Mouse (Mus musculus): ENCODE results near the gene Gm13539.
"Not testable (repeated sequence)": the region's sequence is repeated elsewhere in the genome, so short reads cannot be mapped to it uniquely, and the experiment has no call there.

The Gm13539 gene

GRCm38 (mm10) chr2:25781957-25782356, at the start of gene Gm13539:
TSS of gene Gm13539 (plus strand) at chr2:25782257.
- in situ Hi-C loops (cut with MboI; ENCODE audit: low sequenced_read_pairs): no loop called here

GRCm38 (mm10) chr2:25733199-25733930, 48.7 kb upstream of the Gm13539 start:
- in situ Hi-C loops (cut with MboI; ENCODE audit: low sequenced_read_pairs): no loop called here

DNA sequence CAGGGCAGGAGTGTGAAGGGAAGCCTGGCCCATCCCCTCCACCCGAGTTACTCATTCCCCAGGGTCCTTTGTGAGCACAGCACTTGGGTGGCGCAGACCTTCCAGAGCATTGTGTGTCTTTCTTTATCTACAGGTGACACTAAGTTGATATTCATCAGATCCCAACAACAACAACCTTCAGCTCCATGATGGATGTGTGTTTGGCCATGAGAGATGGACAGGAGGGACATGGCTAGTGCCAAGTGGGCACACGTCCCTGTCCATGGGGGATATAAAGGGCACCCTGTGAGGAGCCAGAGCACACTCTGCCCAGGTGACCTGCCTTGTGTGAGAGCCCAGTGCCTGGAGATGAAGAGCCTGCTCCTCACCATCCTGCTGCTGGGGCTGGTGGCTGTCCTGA, 45.3 kb upstream of the Gm13539 start, which contains the start of gene Obp2b:
Obp2b (plus strand) TSS at position 301 of the 400 bp plus-strand sequence.
- in situ Hi-C loops (cut with MboI; ENCODE audit: low sequenced_read_pairs): not testable (repeated sequence)

- in situ Hi-C loops (cut with MboI; ENCODE audit: low sequenced_read_pairs): no loop called here
Measured at GRCm38 (mm10) chr2:25741671-25742070, 40.4 kb upstream of the Gm13539 start.

GRCm38 (mm10) chr2:25754201-25754600, 27.9 kb upstream of the Gm13539 start:
- in situ Hi-C loops (cut with MboI; ENCODE audit: low sequenced_read_pairs): no loop called here

DNA sequence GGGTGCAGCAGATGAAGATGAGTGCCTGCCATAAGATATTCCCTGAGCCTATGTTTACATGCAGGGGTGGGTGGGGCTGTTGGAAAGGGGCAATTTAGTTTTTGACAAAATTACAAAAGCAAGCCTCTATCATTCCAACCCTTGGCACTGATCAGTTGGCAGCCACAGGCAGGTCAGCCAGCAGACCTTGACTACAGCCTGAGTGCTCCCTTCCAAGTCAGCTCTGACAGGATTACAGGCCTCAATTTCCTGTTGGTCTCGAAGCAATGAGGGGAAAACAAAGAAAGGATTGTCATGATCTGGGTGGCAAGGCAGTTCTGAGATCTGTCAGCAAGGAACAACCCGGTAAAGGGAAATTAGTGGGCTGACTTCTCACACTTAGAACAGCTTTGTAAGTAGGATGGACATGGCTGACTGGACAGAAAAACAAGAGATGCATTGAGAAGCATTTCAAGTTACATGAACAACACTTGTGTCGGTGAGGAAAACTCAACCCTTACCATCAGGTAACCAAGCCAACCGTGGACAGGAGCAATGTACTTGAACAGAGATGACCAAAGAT, 23.9 kb upstream of the Gm13539 start:
- in situ Hi-C loops (cut with MboI; ENCODE audit: low sequenced_read_pairs): no loop called here

GRCm38 (mm10) chr2:25765269-25765668, 16.8 kb upstream of the Gm13539 start, which contains the start of gene Lcn3:
TSS of gene Lcn3 (plus strand) at chr2:25765569.
- in situ Hi-C loops (cut with MboI; ENCODE audit: low sequenced_read_pairs): no loop called here

DNA sequence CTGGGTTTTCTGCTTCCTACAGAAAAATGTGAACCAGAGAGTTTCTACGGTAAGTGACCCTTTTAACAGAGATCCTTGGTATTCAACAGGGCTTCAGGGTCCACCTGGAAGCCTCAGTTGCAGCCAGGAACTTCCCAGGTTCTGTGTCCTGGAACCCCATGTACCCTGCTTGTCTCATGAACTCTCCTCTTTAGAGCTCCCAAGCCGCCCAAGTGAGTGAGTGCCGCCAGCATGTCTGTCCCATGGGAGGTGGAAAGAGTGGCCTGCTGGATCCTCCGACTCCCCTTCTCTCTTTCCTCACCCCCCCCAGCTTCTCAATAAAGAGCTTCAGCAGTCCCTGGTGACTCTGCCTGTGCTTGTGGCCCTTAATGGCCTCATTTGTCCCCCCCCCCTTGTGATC, 14.3 kb upstream of the Gm13539 start:
- in situ Hi-C loops (cut with MboI; ENCODE audit: low sequenced_read_pairs): no loop called here

DNA sequence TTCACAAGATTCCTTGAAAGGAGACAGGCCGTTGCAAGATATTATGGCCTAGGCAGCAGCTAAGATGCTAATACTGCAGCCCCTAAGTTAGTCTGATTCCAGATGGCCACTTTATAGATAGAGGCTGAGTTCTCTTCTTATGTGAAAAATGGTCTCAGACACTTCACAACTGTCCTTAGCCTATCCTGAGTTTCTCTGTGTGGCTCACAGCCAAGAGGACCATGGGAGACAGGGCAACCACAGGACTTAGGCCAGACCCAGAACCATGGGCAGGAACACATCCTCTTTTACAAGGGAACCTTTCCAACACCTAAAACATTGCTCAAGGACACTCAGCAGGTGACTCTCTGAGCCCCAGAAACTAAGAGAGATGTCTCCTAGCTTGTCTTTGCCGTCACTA, 8.6 kb upstream of the Gm13539 start:
- in situ Hi-C loops (cut with MboI; ENCODE audit: low sequenced_read_pairs): no loop called here

GRCm38 (mm10) chr2:25774640-25775039, 7.4 kb upstream of the Gm13539 start:
- in situ Hi-C loops (cut with MboI; ENCODE audit: low sequenced_read_pairs): no loop called here

GRCm38 (mm10) chr2:25775991-25776390, 6.1 kb upstream of the Gm13539 start:
- in situ Hi-C loops (cut with MboI; ENCODE audit: low sequenced_read_pairs): no loop called here

- in situ Hi-C loops (cut with MboI; ENCODE audit: low sequenced_read_pairs): no loop called here
Measured at GRCm38 (mm10) chr2:25776717-25777116, 5.3 kb upstream of the Gm13539 start, which contains the start of gene Lcn11. TSS of gene Lcn11 (plus strand) at chr2:25777017.

GRCm38 (mm10) chr2:25779076-25779475, 3.0 kb upstream of the Gm13539 start:
- in situ Hi-C loops (cut with MboI; ENCODE audit: low sequenced_read_pairs): no loop called here

DNA sequence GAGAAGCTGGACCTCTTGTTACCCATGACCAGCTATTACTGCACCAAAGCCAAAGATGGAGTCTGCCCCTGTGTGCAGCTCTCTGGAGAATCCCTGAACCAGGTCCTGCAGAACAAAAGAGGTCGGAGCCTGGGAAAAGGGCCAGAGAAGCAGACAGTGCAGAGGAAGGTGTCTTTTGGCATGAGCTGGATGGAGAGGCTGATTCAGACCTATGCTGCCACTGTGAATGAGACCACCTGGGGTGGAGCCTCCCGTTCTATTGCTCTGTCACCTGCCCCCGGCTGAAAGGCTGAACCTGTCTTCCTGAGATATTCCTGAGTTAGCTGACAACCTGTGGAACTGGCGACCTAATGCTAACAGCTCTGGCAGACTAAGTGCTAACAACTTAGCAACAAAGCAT, 1.1 kb upstream of the Gm13539 start:
- in situ Hi-C loops (cut with MboI; ENCODE audit: low sequenced_read_pairs): no loop called here

- in situ Hi-C loops (cut with MboI; ENCODE audit: low sequenced_read_pairs): no loop called here
Measured at GRCm38 (mm10) chr2:25785573-25786322, 3.7 kb downstream of the Gm13539 start.

DNA sequence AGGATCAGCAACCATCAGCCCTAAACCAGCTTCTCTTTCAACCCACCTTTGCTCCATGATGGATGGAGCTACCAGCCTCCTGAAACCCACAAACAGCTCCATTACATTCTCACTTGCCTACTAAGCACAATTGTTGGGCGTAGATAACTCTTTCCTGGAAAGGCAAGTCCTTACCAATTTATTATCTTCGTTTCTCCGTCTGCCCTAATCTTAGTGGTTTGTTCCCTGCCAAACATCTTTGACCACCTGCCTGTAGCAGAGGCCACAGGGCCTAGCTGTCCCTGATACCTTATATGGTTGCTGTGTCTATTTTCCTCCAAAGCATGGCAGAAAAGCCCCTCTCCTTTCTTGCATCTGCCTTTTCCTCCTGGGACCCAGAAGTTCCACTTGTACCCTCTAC, 7.0 kb downstream of the Gm13539 start:
- in situ Hi-C loops (cut with MboI; ENCODE audit: low sequenced_read_pairs): no loop called here

- in situ Hi-C loops (cut with MboI; ENCODE audit: low sequenced_read_pairs): no loop called here
Measured at GRCm38 (mm10) chr2:25797635-25798034, 15.6 kb downstream of the Gm13539 start.

DNA sequence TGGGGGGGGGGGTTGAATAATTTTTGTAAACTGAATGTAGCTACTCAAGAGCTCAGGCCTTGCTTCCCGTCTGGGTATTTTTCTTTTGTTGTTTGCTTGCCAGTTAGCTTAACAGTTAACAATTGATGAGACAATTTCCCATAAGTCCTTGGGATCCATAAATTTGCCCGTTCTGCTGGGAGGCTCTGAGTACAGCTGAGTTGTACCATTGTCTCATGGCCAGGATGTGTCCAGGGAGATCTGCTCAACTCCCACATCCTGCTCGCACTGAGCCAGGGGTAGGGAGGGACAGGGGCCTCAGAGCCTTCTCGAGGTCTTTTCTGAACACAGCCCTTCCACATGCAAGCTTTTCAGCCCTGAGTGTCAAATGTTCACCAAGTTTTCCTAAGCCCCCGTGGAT, 16.0 kb downstream of the Gm13539 start:
- in situ Hi-C loops (cut with MboI; ENCODE audit: low sequenced_read_pairs): no loop called here

- in situ Hi-C loops (cut with MboI; ENCODE audit: low sequenced_read_pairs): no loop called here
Measured at GRCm38 (mm10) chr2:25811711-25812110, 29.7 kb downstream of the Gm13539 start.

DNA sequence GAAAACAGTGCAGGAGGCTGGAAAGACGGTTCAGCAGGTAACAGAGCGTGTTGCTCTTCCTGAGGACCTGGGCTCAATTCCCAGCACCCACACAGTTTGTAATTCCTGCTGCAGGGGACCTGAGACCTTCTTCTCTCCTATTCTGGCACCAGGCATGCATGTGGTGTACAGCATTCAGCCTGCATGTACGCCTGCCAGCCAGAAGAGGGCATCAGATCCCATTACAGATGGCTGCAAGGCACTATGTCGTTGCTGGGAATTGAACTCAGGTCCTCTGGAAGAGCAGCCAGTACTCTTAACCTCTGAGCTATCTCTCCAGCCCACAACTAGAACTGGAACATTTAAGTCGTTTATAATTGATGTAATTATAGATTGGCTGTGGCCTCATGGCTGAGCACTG, 31.3 kb downstream of the Gm13539 start:
- in situ Hi-C loops (cut with MboI; ENCODE audit: low sequenced_read_pairs): no loop called here

DNA sequence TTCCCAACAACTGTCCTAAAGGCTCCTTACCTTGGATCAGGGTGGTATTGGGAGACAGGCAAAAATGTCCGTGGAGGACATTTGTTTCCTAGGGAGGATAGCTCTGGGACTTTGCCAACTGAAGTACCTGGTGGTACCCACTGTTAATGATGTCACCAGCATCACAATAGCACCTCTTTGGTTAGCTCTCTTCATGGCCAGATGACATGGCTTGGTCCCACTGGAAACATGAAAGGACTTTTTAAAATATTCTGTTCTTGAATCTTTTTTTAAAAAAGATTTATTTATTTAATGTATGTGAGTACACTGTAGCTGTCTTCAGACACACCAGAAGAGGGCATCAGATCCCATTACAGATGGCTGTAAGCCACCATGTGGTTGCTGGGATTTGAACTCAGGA, 33.7 kb downstream of the Gm13539 start, which contains the start of gene Glt6d1:
Glt6d1 (minus strand) TSS at position 101 of the 400 bp plus-strand sequence.
- in situ Hi-C loops (cut with MboI; ENCODE audit: low sequenced_read_pairs): not testable (repeated sequence)

DNA sequence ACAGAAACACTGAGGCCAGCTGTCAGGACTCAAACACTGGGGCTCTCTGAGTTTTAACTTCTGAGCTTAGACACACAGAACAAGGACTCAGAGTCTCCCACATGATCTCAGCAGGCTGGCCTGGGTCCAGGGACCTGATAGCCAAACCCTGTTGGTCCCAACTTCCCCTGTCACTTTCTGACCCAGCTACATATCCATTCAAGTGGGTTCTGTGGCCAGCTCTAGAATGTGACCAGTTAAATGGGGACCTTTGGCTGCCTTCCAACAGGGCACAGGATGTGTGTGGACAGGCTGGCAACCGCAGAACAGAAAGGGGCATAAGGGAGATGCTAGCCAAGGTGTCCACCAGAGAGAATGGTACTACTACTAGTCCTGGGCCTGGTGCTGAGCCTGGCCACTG, 40.7 kb downstream of the Gm13539 start, which contains the start of gene Lcn9:
Lcn9 (plus strand) TSS at position 348 of the 400 bp plus-strand sequence.
- in situ Hi-C loops (cut with MboI; ENCODE audit: low sequenced_read_pairs): no loop called here

Data from CH12F3 (cell line).